Mouse (Mus musculus) cerebellum, adult 9-11 months (tissue): ENCODE measurements around the gene Clstn1.

Source experiments
- DNase-seq: peaks from one replicate; pipeline ENCODE4 v3.0.0; 2022

Clstn1 gene

DNA sequence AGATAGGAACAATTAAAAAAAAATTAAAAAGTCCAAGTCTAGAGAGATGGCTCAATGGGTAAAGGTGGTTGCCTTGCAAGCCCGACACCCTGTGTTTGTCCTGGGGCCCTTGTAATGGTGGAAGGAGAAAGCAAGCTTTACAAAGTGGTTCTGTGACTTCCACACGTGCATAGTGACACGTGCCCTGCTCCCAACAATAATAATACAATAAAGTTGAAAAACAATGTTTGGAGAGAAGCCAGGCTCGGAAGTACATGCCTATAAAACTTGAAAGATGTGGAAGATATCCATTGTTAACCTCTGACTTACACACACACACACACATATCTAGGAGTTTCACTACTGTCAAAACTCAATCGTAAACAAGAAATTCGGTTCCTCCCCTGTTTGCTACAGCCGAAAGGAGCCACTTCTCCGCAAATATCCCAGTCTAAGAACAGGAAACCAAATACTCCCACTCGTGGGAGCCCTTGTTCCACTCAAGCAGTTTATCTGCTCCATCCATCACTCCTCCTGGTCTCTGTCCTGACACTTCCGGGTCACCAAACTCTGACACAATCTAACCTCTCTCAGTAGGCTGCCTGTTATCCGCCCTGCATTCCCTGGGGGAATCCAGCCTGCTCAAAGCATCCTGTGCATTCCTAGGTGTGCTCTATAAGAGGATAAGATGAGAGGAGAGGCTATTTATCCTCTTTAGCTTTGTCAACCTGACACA is 92.9 kb downstream of the Clstn1 start:
- DNase-seq, result no peak

DNA sequence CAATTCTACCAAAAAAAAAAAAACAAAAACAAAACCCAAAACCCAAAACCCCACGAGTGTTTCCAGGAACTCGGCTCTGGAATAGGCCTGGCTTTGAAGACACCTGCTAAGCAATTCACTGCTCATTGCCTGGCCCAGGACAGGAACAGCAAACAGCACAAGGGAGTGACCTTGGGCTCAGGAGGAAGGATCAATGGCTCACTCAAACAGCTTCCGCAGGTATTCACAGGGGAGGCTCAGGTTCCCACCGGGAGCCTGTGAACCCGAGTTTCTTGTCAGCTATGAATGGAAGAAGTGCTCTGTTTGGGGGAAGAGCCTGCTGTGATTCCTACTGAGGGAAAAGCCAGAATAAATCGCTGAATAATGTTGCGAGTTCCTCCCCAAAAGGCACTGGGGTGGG is 97.6 kb downstream of the Clstn1 start:
- DNase-seq, result no peak

DNA sequence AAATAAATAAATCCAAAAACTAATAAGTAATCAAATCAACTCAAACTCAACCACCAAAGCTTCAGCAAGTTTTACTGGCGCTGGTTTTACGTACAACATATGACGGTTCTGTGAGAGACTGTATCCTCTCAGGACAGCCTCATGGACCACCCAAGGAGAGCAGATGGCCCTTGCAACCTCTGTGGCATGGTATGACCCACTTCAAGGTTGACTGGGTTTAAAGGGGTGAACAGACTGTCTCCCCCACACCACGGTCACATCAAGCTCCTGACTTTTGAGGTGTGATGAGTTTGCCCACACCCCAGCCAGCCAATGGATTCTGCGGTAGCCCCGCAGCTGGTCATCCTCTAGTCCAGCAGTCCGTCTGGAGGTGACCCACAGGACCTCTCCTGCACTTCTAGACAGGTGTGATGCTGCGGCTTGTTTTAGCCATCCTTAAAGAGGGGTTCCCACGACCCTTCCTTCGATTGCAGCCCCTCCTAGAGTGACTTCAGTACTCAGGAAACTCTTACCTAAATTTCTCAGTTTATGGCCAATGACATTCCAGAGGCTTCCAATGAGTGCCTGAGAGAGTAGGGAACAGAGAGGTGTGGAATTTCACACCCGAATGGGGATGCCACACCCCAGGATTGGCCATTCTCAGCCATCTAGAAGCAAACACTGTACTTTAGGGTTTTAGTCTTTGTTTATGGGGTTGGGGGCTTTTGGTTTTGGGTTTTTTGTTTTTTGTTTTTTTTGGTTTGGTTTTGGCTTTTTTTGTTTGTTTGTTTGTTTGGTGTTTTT is 98.8 kb downstream of the Clstn1 start:
- DNase-seq, result no peak

DNA sequence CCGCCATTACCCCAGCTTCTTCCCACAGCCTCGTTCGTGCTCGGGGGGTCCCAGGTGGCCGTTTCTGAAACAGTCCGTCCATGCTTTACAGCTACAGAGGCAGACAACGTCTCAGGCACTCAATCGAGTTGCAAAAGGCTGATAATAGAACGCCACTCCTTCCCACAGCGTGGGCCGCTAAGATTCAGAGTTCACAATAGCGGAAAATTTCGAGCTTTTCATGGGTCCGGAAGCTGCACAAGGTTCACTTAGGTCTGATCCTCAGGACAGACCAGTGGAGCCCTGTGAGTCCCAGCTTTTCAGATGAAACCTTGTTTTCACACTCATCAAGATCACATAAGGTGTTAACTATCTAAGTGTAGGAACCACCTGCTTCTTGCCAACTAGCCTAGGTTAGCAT is 102.6 kb downstream of the Clstn1 start:
- no peak for DNase-seq

DNA sequence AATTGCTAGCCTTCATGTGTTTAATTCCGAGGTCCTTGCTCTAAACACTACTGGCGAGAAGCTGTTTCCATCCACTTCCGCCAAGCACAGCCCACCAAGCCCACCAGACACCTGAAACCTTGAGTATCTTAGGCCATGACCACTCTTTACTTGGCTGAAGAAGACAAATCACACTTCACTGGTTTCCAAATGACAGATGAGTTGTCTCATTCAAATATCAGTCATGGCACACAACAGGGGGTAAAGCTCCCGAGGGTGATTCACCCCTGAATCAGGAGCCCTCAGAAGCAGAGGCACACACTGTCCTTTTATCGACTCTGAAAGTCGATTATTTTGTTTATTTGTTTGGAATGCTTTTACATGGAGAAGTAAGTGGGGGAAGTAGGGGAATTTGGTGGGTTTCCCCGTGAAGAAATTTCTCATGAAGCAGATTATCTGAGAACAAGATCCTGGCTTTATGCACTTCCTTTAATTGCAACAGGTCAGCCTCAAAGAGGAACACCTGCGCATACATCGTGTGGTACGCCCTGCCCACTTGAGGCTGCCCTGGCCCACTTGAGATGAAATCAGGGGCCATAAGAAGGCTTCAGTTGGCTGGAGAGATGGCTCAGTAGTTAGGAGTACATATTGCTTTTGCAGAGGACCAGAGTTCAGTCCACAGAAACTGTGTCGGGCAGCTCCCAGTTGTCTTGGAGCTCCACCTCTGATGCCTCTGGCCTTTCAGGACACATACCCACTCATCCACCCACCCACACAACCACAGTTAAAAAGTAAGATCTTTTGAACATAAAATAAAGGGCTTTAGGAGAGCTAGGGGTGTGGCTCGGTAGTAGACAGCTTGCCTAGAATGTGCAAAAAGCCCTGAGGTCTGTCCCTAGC is 103.8 kb downstream of the Clstn1 start:
- no peak for DNase-seq

DNA sequence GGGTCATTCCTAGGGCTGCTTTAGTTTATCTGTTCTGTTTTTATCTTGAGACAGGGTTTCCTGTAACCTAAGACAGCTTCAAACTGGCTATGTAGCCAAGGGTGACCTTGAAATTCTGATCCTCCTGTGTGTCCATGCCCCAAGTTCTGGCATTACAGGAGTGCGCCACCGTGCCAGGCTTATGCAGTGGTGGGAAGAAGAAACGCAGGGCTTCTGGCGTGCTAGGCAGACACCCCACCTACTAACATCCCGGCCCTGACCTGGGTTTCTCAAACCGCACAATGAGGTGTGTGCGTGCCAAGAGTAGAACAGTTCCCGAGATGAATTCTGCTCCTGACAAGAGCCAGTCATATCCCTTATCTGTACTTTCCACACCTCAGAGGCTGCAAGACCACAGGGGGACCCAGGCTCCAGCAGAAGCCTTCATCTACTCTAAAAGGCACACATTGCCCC is 104.6 kb downstream of the Clstn1 start:
- DNase-seq, result no peak

DNA sequence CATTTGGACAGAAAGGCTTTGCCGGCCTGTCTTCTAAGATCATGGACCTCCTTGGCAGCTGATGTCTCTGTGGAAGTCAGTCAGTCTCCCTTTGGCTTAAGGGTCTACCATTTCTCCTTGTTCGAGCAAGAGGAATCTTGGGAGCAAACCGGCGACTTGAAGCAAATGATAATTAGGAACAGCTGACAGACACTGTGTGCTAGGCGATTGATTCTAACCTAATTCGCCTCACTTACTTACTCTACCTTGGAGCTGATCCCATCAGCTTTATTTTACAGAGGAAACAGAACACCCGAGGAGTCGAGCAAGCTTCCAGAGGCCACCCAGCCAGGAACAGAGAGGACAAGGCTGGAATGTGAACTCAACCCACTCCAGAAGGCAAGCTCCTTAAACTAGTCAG is 105.1 kb downstream of the Clstn1 start:
- DNase-seq, result no peak

DNA sequence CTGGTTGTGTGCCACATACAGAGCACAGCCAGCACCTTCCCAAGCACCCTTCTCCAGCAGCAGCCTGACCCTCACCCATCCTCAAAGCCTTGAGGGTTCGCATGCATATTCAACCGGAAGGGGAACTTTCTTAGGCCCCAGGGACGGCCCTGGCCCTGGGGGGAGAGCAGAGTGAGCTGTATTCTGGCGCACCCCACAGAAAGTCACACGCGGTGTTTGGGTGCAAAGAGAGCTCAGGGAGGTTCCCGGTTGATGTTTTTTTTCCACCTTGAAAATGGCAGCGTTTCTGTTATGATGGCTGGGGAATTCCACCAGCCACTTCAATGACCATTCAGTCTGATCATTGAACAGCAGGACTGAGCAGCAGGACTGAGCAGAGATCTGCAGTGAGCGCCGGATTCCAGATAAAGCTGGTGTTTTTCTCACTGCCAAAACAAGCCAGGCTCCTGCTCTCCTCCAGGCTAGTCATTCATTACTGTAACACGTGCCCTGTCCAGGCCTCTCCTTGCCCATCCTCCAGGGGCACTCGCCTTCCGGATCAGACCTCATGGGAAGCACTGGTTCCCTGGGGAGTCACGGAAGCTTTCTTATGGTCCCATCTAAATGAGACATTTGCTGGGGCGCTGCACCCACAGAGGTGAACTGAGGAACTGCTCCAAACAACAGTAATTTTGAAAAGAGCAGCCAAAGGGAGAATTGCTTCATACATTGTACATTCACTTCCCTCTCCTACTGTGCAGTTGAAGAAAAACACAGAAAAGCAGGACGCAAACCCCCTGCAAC is 110.1 kb downstream of the Clstn1 start:
- no peak for DNase-seq

DNA sequence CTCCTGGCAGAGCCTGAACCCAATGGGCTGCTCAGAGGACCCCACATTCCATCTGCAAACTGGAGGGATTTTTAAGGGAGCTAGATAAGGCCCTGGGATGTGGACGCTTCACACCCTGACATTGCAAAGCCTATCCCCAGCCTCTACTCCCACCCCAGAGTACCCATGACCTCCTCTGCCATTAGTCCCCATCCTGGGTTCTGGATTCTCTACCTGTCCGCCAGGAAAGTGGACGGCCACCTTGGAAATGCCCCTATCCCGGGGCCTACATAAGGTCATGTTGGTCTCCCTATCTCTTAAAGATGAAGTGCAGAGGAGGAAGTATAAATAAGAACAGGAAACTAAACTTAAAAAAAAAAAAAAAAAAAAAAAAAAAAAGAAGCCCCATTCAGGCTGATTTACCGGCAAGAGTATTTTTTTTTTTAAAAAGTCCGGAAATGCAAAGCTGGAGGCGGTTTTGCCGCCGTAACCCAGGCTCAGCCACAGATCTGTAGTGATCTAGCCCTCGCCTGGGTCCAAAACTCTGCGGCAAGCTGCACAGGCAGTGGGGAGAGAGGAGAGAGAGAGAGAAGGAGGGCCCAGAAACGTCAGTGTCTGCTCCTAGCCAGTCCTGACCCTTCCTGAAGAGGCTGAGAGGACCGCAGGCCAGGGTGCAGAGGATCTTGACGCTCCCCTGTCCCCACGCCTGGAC is 111.4 kb downstream of the Clstn1 start:
- no peak for DNase-seq

DNA sequence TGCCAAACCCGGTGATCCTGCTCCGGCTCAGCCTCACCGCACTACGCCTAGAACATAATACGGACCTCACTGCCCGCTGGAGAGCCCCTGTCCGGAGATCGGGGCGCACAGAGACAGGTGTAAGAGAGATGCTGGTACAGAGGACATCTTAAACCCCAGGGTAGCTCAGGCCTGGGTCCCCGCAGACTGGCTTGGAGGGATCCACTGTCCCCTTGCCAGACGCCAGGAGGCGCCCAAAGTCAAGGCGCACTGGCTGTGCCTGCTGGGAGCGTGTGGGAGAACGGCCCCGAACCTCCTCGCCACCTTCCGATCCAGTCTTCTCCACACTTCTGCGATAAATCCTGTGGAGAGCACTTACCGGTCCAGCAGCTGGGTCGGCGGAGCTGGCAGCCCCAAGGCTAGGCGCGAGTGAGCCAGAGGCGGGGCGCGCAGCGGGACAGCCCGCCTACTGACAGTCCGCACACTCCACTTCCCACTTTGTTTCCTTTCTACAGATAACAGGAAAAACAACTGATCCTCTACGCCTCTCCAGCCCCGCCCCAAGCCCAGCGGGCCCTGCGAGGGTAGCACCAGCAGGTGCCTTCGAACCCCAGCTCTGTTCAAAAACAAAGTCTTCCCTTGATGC is 112.0 kb downstream of the Clstn1 start:
- DNase-seq, result peak; percentile 48
